Mouse (Mus musculus) gastrocnemius, postnatal 14 days (tissue): Measurements from ENCODE around the gene Gm13769. TPM values are rescaled to one million over a fixed set of nuclear protein-coding genes. Genes with fewer than 3 reads are reported as not detected.
"Not testable (repeated sequence)": the region's sequence is repeated elsewhere in the genome, so short reads cannot be mapped to it uniquely, and the experiment has no call there.

ENCODE experiments used
- DNase-seq: peaks from one replicate; pipeline ENCODE4 v3.0.0; 2021; ENCODE audit warnings: mixed read lengths
- intact Hi-C: fragments of 180-260 bp; cut with DNase I; formaldehyde crosslinking; loops from one replicate; pipeline ENCODE4 v1.15.1; 2025; ENCODE audit warnings: low total_unique reads
- long read RNA-seq, 2 experiments: library from polyadenylated mRNA; stranded (forward); transcript quantifications; one replicate each; pipeline ENCODE4 v2.0.0; 2021
- total RNA-seq, 2 experiments: library from RNA; stranded (reverse); gene quantifications; 2 replicates each; pipeline ENCODE4 v1.2.3; 2021

Gm13769 gene
- not detected for total RNA-seq
- long read RNA-seq, experiment 1: 0 reads
- long read RNA-seq, experiment 2: 0 reads

DNA sequence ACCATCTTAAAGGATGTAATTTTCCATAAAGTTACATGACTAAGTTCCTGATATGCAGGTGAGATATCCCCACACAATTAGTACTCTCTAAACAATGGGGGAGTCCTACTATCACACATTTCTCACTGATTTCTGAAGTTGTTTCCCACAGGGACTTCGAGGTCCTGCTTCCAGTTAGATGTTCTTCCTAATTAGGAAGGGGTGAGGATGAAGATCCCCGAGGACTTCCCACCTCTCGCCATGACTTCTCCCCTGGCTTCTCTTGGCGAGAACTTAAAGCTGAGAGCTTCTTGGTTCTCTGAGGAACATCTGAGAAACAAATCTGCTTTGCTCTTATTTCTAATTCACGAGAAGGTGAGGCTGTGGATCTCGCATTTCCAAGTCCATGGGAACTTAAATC is at the start of gene Gm13769:
Gene Gm13769, plus strand, starts transcription at position 301 of the 400 bp plus-strand sequence.
- DNase-seq, intact Hi-C loops: not testable (repeated sequence)

GRCm38 (mm10) chr2:90292741-90293140 is 29.3 kb upstream of the Gm13769 start, which contains the start of gene Olfr1272:
Gene Olfr1272 (minus strand): TSS chr2:90292841.
- DNase-seq: no peak
- intact Hi-C loops: no loop called here

DNA sequence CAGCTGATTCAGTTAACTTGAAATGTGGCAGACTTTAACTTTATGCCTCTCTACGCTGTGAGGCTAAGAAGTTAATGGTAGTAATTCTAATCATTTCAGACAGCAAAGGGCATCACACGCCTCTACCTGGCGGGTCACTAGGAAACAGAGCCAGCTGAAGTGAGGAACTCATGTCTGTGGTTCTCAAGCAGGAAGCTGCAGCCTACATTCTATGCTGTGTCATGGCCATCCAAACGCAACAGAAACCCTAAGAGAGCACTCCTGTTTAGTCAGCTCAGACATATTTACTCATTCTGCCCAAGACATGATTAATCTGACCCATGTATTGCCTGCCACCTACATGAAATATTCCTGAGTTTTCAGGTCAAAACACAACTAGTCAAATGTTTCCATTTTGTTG is 24.7 kb downstream of the Gm13769 start:
- DNase-seq, intact Hi-C loops: not testable (repeated sequence)

GRCm38 (mm10) chr2:90351047-90351446 is 29.0 kb downstream of the Gm13769 start:
- intact Hi-C loops: not testable (repeated sequence)

DNA sequence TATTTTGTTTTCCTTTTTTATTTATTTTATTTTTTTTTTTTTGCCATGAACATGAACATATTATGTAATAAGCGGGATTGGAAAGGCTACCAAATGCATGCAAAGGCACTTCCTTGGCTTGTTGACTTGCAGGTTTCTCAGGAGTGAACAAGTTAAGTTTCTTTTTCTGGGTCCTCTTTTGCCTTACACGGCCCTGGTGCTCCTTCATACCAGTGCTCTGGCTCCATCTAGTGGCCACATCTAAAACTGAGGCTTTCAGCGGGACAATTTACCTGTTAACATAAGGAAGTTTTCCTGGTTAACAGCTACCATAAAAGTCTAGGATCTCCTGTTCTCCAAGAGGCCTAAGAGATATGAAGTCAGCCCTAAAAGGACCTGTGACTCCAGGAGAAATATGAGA is 29.5 kb downstream of the Gm13769 start:
- intact Hi-C loops, DNase-seq: not testable (repeated sequence)

More at GRCm38 (mm10) chr2:90351047-90351446, 29.0 kb downstream of the Gm13769 start:
- DNase-seq: not testable (repeated sequence)

DNA sequence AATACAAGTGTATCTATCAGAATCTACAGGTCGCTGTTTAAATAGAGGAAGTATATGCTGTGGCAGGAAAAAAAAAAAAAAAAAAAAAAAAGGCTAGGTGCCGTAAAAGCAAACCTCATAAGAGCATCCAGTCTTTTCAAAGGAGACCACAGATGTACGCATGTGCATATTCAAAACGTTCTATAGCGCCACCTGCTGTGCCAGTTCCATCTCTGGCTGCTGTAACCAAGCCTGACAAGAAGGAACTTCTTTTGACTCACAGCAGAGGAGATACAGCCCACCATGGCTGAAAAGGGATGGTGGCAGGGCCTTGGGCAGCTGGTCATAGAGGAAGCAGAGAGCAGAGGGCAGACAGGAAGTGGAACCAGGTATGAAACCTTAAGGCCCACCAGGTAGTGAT is 37.2 kb downstream of the Gm13769 start:
- DNase-seq, intact Hi-C loops: not testable (repeated sequence)

GRCm38 (mm10) chr2:90360199-90360598 is 38.2 kb downstream of the Gm13769 start:
- DNase-seq, intact Hi-C loops: not testable (repeated sequence)

Other genes with a start within 250 kb of the Gm13769 start
- gene Olfr1269, start 200.8 kb upstream of the Gm13769 start, total RNA-seq: not detected
- not detected for gene Olfr32, start 179.9 kb upstream of the Gm13769 start, total RNA-seq
- gene Olfr1270, start 169.1 kb upstream of the Gm13769 start, total RNA-seq: not detected
- not detected for gene Olfr1506, start 97.7 kb upstream of the Gm13769 start, total RNA-seq
- gene Olfr142, start 64.6 kb upstream of the Gm13769 start, total RNA-seq: not detected
- gene Olfr1271, start 51.2 kb upstream of the Gm13769 start, total RNA-seq: not detected
- gene Olfr1272, start 29.4 kb upstream of the Gm13769 start, total RNA-seq: not detected
- gene Olfr1274-ps, start 76.5 kb downstream of the Gm13769 start, total RNA-seq: not detected